Mouse (Mus musculus): Measurements from ENCODE around the gene Trmt10c. TPM values are rescaled to one million over a fixed set of nuclear protein-coding genes. Genes with fewer than 3 reads are reported as not detected.
"Not testable (repeated sequence)": the region's sequence is repeated elsewhere in the genome, so short reads cannot be mapped to it uniquely, and the experiment has no call there.

Trmt10c gene
- polyA plus RNA-seq, 1 experiment, result 6.5 TPM

GRCm38 (mm10) chr16:56056944-56057590 is 19.4 kb upstream of the Trmt10c start:
- no peak for DNase-seq
- no peak overlapping the region for H3K27ac ChIP-seq (ENCODE audit: control insufficient read depth, insufficient read depth, low read length)
- H3K4me1 ChIP-seq (replicated peaks; ENCODE audit: control insufficient read depth, insufficient read depth, low read length), result peaks cover 3% of the 10 kb centered on the region; the same call in 1 of the 2 replicates
- no peaks in the 10 kb centered on the region for H3K36me3 ChIP-seq (ENCODE audit: control insufficient read depth, insufficient read depth, low read length)
- TF ChIP-seq CTCF (IDR thresholded peaks at IDR 0.05; ENCODE audit: borderline replicate concordance, control insufficient read depth, extremely low read depth, insufficient read depth, low read length, poor library complexity) (no peak), POLR2A (IDR thresholded peaks at IDR 0.05; ENCODE audit: control insufficient read depth, extremely low read depth, insufficient read depth, low read length, poor library complexity) (no peak)
- no peak overlapping the region for H3K4me3 ChIP-seq (ENCODE audit: control insufficient read depth, insufficient read depth, low read length)
- no peaks in the 10 kb centered on the region for H3K27me3 ChIP-seq (ENCODE audit: control insufficient read depth, insufficient read depth, low read length)
- WGBS, result 76% methylated on average over 7 of the region's 7 CpGs

DNA sequence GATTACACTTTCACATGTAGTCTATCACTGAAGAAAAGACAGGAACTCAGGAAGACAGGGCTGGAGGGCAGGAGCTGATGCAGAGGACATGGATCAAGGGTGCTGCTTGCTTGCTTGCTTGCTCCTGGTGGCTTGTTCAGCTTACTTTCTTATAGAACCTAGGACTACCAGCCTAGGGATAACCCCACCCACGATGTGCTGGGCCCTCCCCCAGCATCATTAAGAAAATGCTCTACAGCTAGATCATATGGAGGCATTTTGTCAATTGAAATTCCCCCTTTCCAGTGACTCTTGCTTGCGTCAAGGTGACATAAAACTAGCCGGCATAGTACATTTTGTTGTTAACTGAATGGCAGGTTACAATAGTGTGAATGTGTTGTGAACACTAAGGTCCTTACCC is 18.3 kb upstream of the Trmt10c start:
- WGBS, result 89% methylated on average over 3 of the region's 3 CpGs
- Histone ChIP-seq H3K4me3 (ENCODE audit: control insufficient read depth, insufficient read depth, low read length) (no peak overlapping the region), H3K27me3 (ENCODE audit: control insufficient read depth, insufficient read depth, low read length) (no peaks in the 10 kb centered on the region), H3K27ac (ENCODE audit: control insufficient read depth, insufficient read depth, low read length) (no peak overlapping the region), H3K4me1 (replicated peaks; ENCODE audit: control insufficient read depth, insufficient read depth, low read length) (no peaks in the 10 kb centered on the region), H3K36me3 (ENCODE audit: control insufficient read depth, insufficient read depth, low read length) (no peaks in the 10 kb centered on the region)
- DNase-seq, result no peak
- no peak for TF ChIP-seq CTCF (IDR thresholded peaks at IDR 0.05; ENCODE audit: borderline replicate concordance, control insufficient read depth, extremely low read depth, insufficient read depth, low read length, poor library complexity)
- TF ChIP-seq POLR2A (IDR thresholded peaks at IDR 0.05; ENCODE audit: control insufficient read depth, extremely low read depth, insufficient read depth, low read length, poor library complexity), result no peak

GRCm38 (mm10) chr16:56048038-56048437 is 10.4 kb upstream of the Trmt10c start, which contains the start of gene Senp7:
Gene Senp7, plus strand, starts transcription at chr16:56048338.
- H3K27me3 ChIP-seq (ENCODE audit: control insufficient read depth, insufficient read depth, low read length); H3K27ac ChIP-seq (ENCODE audit: control insufficient read depth, insufficient read depth, low read length); H3K4me1 ChIP-seq (replicated peaks; ENCODE audit: control insufficient read depth, insufficient read depth, low read length); H3K4me3 ChIP-seq (ENCODE audit: control insufficient read depth, insufficient read depth, low read length); H3K36me3 ChIP-seq (ENCODE audit: control insufficient read depth, insufficient read depth, low read length); DNase-seq: not testable (repeated sequence)
- WGBS, result no CpG with 5 or more reads among the region's 4 CpGs

- TF ChIP-seq POLR2A (IDR thresholded peaks at IDR 0.05; ENCODE audit: control insufficient read depth, extremely low read depth, insufficient read depth, low read length, poor library complexity), result no peak
- TF ChIP-seq CTCF (IDR thresholded peaks at IDR 0.05; ENCODE audit: borderline replicate concordance, control insufficient read depth, extremely low read depth, insufficient read depth, low read length, poor library complexity), result no peak
- Histone ChIP-seq H3K4me1 (replicated peaks; ENCODE audit: control insufficient read depth, insufficient read depth, low read length) (peaks cover 5% of the 10 kb centered on the region; the same call in 1 of the 2 replicates), H3K36me3 (ENCODE audit: control insufficient read depth, insufficient read depth, low read length) (peaks cover 15% of the 10 kb centered on the region), H3K27me3 (ENCODE audit: control insufficient read depth, insufficient read depth, low read length) (no peaks in the 10 kb centered on the region), H3K4me3 (ENCODE audit: control insufficient read depth, insufficient read depth, low read length) (peak overlapping the region; percentile 78), H3K27ac (ENCODE audit: control insufficient read depth, insufficient read depth, low read length) (peak overlapping the region; percentile 72)
- 32% methylated on average over 8 of the region's 8 CpGs for WGBS
- no peak for DNase-seq
These were observed 471 bp upstream of the Trmt10c start for GRCm38 (mm10) chr16:56038090-56038489.

DNA sequence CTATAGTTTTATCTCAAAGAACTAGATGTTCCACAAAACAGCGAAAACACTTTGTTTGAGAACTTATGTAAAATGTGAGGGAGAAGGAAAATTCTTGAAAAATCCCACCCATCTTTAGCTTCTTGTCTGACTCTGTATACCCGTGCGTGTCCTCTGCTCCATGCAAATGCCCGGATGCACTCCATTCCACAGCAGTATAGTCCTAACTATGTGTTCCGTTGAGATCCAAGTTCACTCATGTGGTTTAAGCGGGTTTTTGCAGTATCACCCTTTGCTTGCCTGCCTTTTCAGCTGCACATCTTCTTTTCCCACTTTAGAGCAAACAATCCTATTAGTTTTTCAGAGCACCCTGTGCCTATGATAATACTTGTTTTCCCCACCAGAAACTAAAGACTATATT is 1.1 kb downstream of the Trmt10c start:
- Histone ChIP-seq H3K4me1 (replicated peaks; ENCODE audit: control insufficient read depth, insufficient read depth, low read length) (peaks cover 5% of the 10 kb centered on the region; the same call in 1 of the 2 replicates), H3K36me3 (ENCODE audit: control insufficient read depth, insufficient read depth, low read length) (peaks cover 15% of the 10 kb centered on the region), H3K4me3 (ENCODE audit: control insufficient read depth, insufficient read depth, low read length) (no peak overlapping the region), H3K27ac (ENCODE audit: control insufficient read depth, insufficient read depth, low read length) (no peak overlapping the region), H3K27me3 (ENCODE audit: control insufficient read depth, insufficient read depth, low read length) (no peaks in the 10 kb centered on the region)
- WGBS, result 46% methylated on average over 6 of the region's 6 CpGs
- TF ChIP-seq CTCF (IDR thresholded peaks at IDR 0.05; ENCODE audit: borderline replicate concordance, control insufficient read depth, extremely low read depth, insufficient read depth, low read length, poor library complexity) (no peak), POLR2A (IDR thresholded peaks at IDR 0.05; ENCODE audit: control insufficient read depth, extremely low read depth, insufficient read depth, low read length, poor library complexity) (no peak)
- no peak for DNase-seq

- Histone ChIP-seq H3K4me3 (ENCODE audit: control insufficient read depth, insufficient read depth, low read length) (no peak overlapping the region), H3K27me3 (ENCODE audit: control insufficient read depth, insufficient read depth, low read length) (no peaks in the 10 kb centered on the region), H3K4me1 (replicated peaks; ENCODE audit: control insufficient read depth, insufficient read depth, low read length) (peaks cover 5% of the 10 kb centered on the region; the same call in 1 of the 2 replicates), H3K36me3 (ENCODE audit: control insufficient read depth, insufficient read depth, low read length) (peaks cover 15% of the 10 kb centered on the region), H3K27ac (ENCODE audit: control insufficient read depth, insufficient read depth, low read length) (no peak overlapping the region)
- no peak for TF ChIP-seq POLR2A (IDR thresholded peaks at IDR 0.05; ENCODE audit: control insufficient read depth, extremely low read depth, insufficient read depth, low read length, poor library complexity)
- no peak for TF ChIP-seq CTCF (IDR thresholded peaks at IDR 0.05; ENCODE audit: borderline replicate concordance, control insufficient read depth, extremely low read depth, insufficient read depth, low read length, poor library complexity)
- DNase-seq, result no peak
- WGBS, result 98% methylated on average over 6 of the region's 6 CpGs
These were observed 3.1 kb downstream of the Trmt10c start for GRCm38 (mm10) chr16:56034566-56034965.

DNA sequence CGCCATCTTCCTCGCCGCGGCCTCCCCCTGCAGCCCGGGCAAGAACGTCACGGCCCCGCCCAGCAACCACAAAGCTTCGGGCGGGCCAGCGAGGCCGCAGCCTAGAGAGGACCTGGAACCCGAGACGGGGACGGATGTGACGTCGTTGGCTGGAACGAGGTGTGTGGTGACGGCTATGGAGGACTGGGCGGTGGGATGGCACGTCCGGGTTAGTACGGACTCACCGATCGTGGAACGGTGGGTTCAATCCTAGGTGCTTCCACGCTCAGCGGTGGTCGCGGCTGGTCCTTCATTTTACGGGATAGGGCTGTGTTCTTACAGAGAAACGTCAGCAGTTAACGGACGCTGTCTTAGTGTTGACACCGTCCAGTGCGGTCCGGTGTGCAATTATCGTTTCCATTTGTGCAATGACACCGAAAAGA is 7.9 kb downstream of the Trmt10c start, which contains the start of gene Pcnp:
TSS of gene Pcnp (minus strand) at position 79 of the 422 bp plus-strand sequence.
- peak within 1 kb of the TSS; percentile 65; the same call in 1 of the 2 replicates for H3K27ac ChIP-seq (ENCODE audit: control insufficient read depth, insufficient read depth, low read length)
- DNase-seq, result peak; percentile 96
- no peaks in the 10 kb centered on the region for H3K27me3 ChIP-seq (ENCODE audit: control insufficient read depth, insufficient read depth, low read length)
- under 1% methylated on average over 39 of the region's 39 CpGs for WGBS
- H3K4me1 ChIP-seq (replicated peaks; ENCODE audit: control insufficient read depth, insufficient read depth, low read length), result no peaks in the 10 kb centered on the region
- TF ChIP-seq CTCF (IDR thresholded peaks at IDR 0.05; ENCODE audit: borderline replicate concordance, control insufficient read depth, extremely low read depth, insufficient read depth, low read length, poor library complexity), result 0 out of 2 replicates have a peak, but pooled peaks have one; percentile 48
- TF ChIP-seq POLR2A (IDR thresholded peaks at IDR 0.05; ENCODE audit: control insufficient read depth, extremely low read depth, insufficient read depth, low read length, poor library complexity), result peak; percentile 74; the same call in 1 of the 2 replicates
- H3K36me3 ChIP-seq (ENCODE audit: control insufficient read depth, insufficient read depth, low read length), result peaks cover 19% of the 10 kb centered on the region
- H3K4me3 ChIP-seq (ENCODE audit: control insufficient read depth, insufficient read depth, low read length), result peak within 1 kb of the TSS; percentile 63
